Mouse (Mus musculus): ENCODE results near the gene Zfhx3. TPM values are rescaled to one million over a fixed set of nuclear protein-coding genes. Genes with fewer than 3 reads are reported as not detected.

The Zfhx3 gene
- polyA plus RNA-seq, 1 experiment from 2014 or later, result 38.7 TPM

GRCm38 (mm10) chr8:108222091-108222490 lies 279.6 kb downstream of the Zfhx3 start:
- Histone ChIP-seq H3K27ac (no peak overlapping the region), H3K4me1 (peaks cover 15% of the 10 kb centered on the region), H3K36me3 (no peaks in the 10 kb centered on the region), H3K9me3 (no peaks in the 10 kb centered on the region), H3K27me3 (replicated peaks) (no peaks in the 10 kb centered on the region), H3K4me3 (no peak overlapping the region), H3K4me2 (replicated peaks) (no peak overlapping the region), H3K9ac (no peak overlapping the region)
- no peak for ATAC-seq (ENCODE audit: low FRiP score, low read depth)
- WGBS, result 73% methylated on average over 2 of the region's 2 CpGs

DNA sequence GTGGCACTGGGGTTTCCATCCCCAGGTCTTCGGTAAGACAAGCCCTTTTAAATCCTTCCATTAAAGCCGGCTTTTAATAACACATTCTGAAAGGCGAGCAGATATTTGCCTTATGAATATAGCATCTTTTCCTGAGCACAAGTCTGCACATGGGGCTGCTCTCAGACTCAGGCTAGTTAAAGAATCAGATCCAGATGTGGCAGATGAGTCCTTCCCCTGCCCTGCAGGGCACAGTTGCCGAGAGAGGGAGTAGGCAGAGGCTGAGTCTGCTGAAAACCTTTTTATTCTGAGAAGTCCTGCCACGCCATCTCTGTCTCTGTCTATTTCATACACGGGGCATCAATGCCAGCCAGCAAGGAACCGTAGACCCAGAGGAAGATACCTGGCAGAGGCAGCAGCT lies 289.9 kb downstream of the Zfhx3 start:
- H3K27me3 ChIP-seq (replicated peaks), result no peaks in the 10 kb centered on the region
- no peak overlapping the region for H3K4me2 ChIP-seq (replicated peaks)
- H3K27ac ChIP-seq, result no peak overlapping the region
- 0 out of 2 replicates have a peak, but pooled peaks cover 6% of the 10 kb centered on the region for H3K4me1 ChIP-seq
- H3K9me3 ChIP-seq, result no peaks in the 10 kb centered on the region
- H3K36me3 ChIP-seq, result no peaks in the 10 kb centered on the region
- no peak overlapping the region for H3K4me3 ChIP-seq
- WGBS, result 81% methylated on average over 7 of the region's 7 CpGs
- ATAC-seq (ENCODE audit: low FRiP score, low read depth), result no peak
- H3K9ac ChIP-seq, result no peak overlapping the region

GRCm38 (mm10) chr8:108234481-108234880 lies 292.0 kb downstream of the Zfhx3 start:
- Histone ChIP-seq H3K36me3 (no peaks in the 10 kb centered on the region), H3K4me3 (no peak overlapping the region), H3K9me3 (no peaks in the 10 kb centered on the region), H3K9ac (no peak overlapping the region), H3K4me2 (replicated peaks) (no peak overlapping the region), H3K27me3 (replicated peaks) (no peaks in the 10 kb centered on the region), H3K27ac (no peak overlapping the region), H3K4me1 (0 out of 2 replicates have a peak, but pooled peaks cover 6% of the 10 kb centered on the region)
- WGBS, result 62% methylated on average over 4 of the region's 4 CpGs
- no peak for ATAC-seq (ENCODE audit: low FRiP score, low read depth)

GRCm38 (mm10) chr8:108236715-108237114 lies 294.3 kb downstream of the Zfhx3 start:
- no peaks in the 10 kb centered on the region for H3K9me3 ChIP-seq
- H3K4me2 ChIP-seq (replicated peaks), result no peak overlapping the region
- no peaks in the 10 kb centered on the region for H3K27me3 ChIP-seq (replicated peaks)
- ATAC-seq (ENCODE audit: low FRiP score, low read depth), result no peak
- H3K4me3 ChIP-seq, result no peak overlapping the region
- H3K4me1 ChIP-seq, result peaks cover 14% of the 10 kb centered on the region; the same call in 1 of the 2 replicates
- H3K9ac ChIP-seq, result no peak overlapping the region
- H3K27ac ChIP-seq, result no peak overlapping the region
- no peaks in the 10 kb centered on the region for H3K36me3 ChIP-seq
- WGBS, result 73% methylated on average over 8 of the region's 8 CpGs

GRCm38 (mm10) chr8:108239531-108239930 lies 297.1 kb downstream of the Zfhx3 start:
- no peak overlapping the region for H3K27ac ChIP-seq
- no peak overlapping the region for H3K4me3 ChIP-seq
- H3K27me3 ChIP-seq (replicated peaks), result no peaks in the 10 kb centered on the region
- no peak overlapping the region for H3K4me2 ChIP-seq (replicated peaks)
- ATAC-seq (ENCODE audit: low FRiP score, low read depth), result no peak
- no peak overlapping the region for H3K9ac ChIP-seq
- no peaks in the 10 kb centered on the region for H3K9me3 ChIP-seq
- H3K4me1 ChIP-seq, result peaks cover 10% of the 10 kb centered on the region; the same call in 1 of the 2 replicates
- 92% methylated on average over 5 of the region's 5 CpGs for WGBS
- no peaks in the 10 kb centered on the region for H3K36me3 ChIP-seq

GRCm38 (mm10) chr8:108241041-108241690 lies 298.7 kb downstream of the Zfhx3 start:
- H3K9ac ChIP-seq, result no peak overlapping the region
- H3K27ac ChIP-seq, result no peak overlapping the region
- H3K36me3 ChIP-seq, result no peaks in the 10 kb centered on the region
- H3K9me3 ChIP-seq, result no peaks in the 10 kb centered on the region
- no peak overlapping the region for H3K4me3 ChIP-seq
- no peak for ATAC-seq (ENCODE audit: low FRiP score, low read depth)
- no peaks in the 10 kb centered on the region for H3K27me3 ChIP-seq (replicated peaks)
- peak overlapping the region; percentile 48 for H3K4me2 ChIP-seq (replicated peaks)
- peaks cover 21% of the 10 kb centered on the region; the same call in 1 of the 2 replicates for H3K4me1 ChIP-seq
- WGBS, result 26% methylated on average over 19 of the region's 19 CpGs

- no peaks in the 10 kb centered on the region for H3K27me3 ChIP-seq (replicated peaks)
- H3K27ac ChIP-seq, result no peak overlapping the region
- no peak overlapping the region for H3K9ac ChIP-seq
- H3K4me1 ChIP-seq, result peaks cover 34% of the 10 kb centered on the region
- 33% methylated on average over 9 of the region's 9 CpGs for WGBS
- H3K9me3 ChIP-seq, result no peaks in the 10 kb centered on the region
- no peak overlapping the region for H3K4me2 ChIP-seq (replicated peaks)
- H3K4me3 ChIP-seq, result no peak overlapping the region
- ATAC-seq (ENCODE audit: low FRiP score, low read depth), result no peak
- H3K36me3 ChIP-seq, result no peaks in the 10 kb centered on the region
These were observed 300.8 kb downstream of the Zfhx3 start for GRCm38 (mm10) chr8:108243270-108243669.

GRCm38 (mm10) chr8:108244636-108245494 lies 302.4 kb downstream of the Zfhx3 start:
- no peak; the same call in 1 of the 2 replicates for ATAC-seq (ENCODE audit: low FRiP score, low read depth)
- WGBS, result 22% methylated on average over 17 of the region's 17 CpGs
- H3K9me3 ChIP-seq, result no peaks in the 10 kb centered on the region
- peak overlapping the region; percentile 36; the same call in 1 of the 2 replicates for H3K9ac ChIP-seq
- peak overlapping the region; percentile 47; the same call in 1 of the 2 replicates for H3K27ac ChIP-seq
- peak overlapping the region; percentile 2; the same call in 1 of the 2 replicates for H3K4me3 ChIP-seq
- H3K27me3 ChIP-seq (replicated peaks), result no peaks in the 10 kb centered on the region
- peak overlapping the region; percentile 51 for H3K4me2 ChIP-seq (replicated peaks)
- H3K4me1 ChIP-seq, result peaks cover 34% of the 10 kb centered on the region
- H3K36me3 ChIP-seq, result no peaks in the 10 kb centered on the region

DNA sequence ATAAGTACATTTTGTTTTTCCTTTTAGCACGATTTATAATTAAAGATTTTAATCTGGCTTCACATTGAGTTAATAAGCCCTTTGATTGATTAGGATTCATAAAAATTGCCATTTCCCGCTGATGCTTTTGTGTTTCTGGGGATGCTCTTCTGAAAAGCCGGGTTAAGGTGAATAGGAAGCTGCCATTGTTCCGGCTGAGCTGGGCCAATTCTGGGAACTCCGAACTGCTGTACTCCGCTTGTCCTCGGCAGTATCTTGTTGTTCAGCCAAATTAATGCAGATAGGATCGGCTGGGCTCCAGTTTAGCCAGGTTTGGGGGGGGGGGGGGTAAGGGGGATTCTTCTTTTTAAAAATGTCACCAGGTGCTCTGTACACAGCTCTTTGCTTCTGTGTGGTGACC lies 303.1 kb downstream of the Zfhx3 start:
- WGBS, result 20% methylated on average over 8 of the region's 8 CpGs

GRCm38 (mm10) chr8:108246035-108246933 lies 303.8 kb downstream of the Zfhx3 start:
- no peaks in the 10 kb centered on the region for H3K9me3 ChIP-seq
- H3K4me1 ChIP-seq, result peaks cover 29% of the 10 kb centered on the region
- no peaks in the 10 kb centered on the region for H3K27me3 ChIP-seq (replicated peaks)
- peak overlapping the region; percentile 22; the same call in 1 of the 2 replicates for H3K27ac ChIP-seq
- no peaks in the 10 kb centered on the region for H3K36me3 ChIP-seq
- no peak overlapping the region for H3K4me3 ChIP-seq
- 19% methylated on average over 21 of the region's 22 CpGs for WGBS
- no peak for ATAC-seq (ENCODE audit: low FRiP score, low read depth)
- peak overlapping the region; percentile 51 for H3K4me2 ChIP-seq (replicated peaks)
- H3K9ac ChIP-seq, result peak overlapping the region; percentile 13; the same call in 1 of the 2 replicates

More for the DNA sequence above, 303.1 kb downstream of the Zfhx3 start:
- peak overlapping the region; percentile 47; the same call in 1 of the 2 replicates for H3K27ac ChIP-seq
- H3K4me2 ChIP-seq (replicated peaks), result peak overlapping the region; percentile 51; the same call in 1 of the 2 replicates
- no peaks in the 10 kb centered on the region for H3K27me3 ChIP-seq (replicated peaks)
- H3K4me3 ChIP-seq, result no peak overlapping the region
- H3K9ac ChIP-seq, result no peak overlapping the region; the same call in 1 of the 2 replicates
- no peaks in the 10 kb centered on the region for H3K36me3 ChIP-seq
- no peaks in the 10 kb centered on the region for H3K9me3 ChIP-seq
- H3K4me1 ChIP-seq, result peaks cover 34% of the 10 kb centered on the region
- ATAC-seq (ENCODE audit: low FRiP score, low read depth), result no peak

- H3K9ac ChIP-seq, result peak overlapping the region; percentile 13; the same call in 1 of the 2 replicates
- no peak overlapping the region for H3K4me3 ChIP-seq
- no peaks in the 10 kb centered on the region for H3K27me3 ChIP-seq (replicated peaks)
- peak overlapping the region; percentile 22; the same call in 1 of the 2 replicates for H3K27ac ChIP-seq
- H3K4me1 ChIP-seq, result peaks cover 26% of the 10 kb centered on the region
- peak overlapping the region; percentile 51 for H3K4me2 ChIP-seq (replicated peaks)
- no peaks in the 10 kb centered on the region for H3K36me3 ChIP-seq
- no peak for ATAC-seq (ENCODE audit: low FRiP score, low read depth)
- H3K9me3 ChIP-seq, result no peaks in the 10 kb centered on the region
- 22% methylated on average over 7 of the region's 7 CpGs for WGBS
These were observed 304.5 kb downstream of the Zfhx3 start for GRCm38 (mm10) chr8:108246934-108247417.

All from neural tube, embryonic 12.5 days (tissue).